Mouse (Mus musculus) natural killer cell, adult 2 months (primary cell): ENCODE measurements around the gene Tmem121.

ENCODE experiments used
- DNase-seq, 2 experiments: peaks; one replicate each; pipeline ENCODE4 v3.0.0; 2022; ENCODE audit warnings: low spot score in 2 of 2

The Tmem121 gene

DNA sequence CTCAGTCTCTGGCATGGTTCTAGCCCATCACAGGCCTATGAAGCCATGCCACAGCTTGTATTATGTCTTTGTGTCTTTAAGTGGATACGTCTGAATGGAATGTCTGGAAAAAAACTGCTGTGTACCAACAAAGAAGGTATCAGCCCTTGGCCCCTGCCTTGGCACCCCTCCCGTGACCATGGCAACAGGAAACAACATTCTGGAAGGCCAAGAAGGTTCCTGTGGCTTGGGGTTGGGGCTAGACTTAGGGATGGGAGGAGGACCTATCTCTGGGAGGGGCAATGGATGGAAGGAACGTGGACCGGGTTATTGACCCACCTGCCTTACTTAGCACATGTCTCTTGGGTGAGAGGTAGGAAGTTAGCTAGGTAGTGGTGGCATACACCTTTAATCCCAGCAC, 36.4 kb upstream of the Tmem121 start:
- DNase-seq: no peak

DNA sequence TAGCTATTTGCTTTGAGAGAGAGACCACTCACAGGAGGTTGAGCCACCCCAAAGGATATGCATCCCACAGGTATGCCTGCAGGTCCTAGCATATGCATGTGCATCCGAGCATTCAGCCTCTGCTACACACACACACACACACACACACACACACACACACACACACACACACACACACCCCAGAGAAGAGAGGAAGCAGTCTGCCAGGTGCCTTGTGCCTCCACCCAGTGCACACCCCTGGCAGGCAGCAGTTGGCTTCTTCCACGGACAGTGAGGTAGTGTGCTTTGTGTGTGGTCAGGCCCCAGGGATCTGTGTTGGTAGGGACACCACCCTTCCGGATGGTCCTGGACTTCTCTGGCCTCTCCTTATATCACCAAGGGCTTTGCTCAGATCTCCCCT, 35.8 kb upstream of the Tmem121 start:
- DNase-seq: peak in 1 of 2 experiments; percentile 44

DNA sequence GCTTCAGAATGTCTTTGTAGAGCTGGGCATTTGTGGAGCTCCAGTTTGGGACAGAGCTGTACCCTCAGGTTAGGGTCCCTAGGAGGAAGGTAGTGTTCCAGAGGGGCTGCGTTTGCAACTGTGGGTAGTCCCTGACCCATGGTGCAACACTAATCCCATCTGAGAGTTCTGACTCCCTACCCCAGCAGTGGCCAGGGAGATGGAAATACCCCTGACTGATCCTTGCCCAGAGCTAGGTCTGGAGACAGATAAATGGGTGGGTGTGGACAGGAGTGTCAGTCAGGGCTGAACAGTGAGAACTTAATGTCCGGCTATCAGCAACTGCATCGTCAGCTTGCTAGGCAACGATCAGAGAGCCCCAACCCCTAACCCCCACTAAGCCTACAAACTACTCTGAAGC, 35.1 kb upstream of the Tmem121 start:
- no peak for DNase-seq

DNA sequence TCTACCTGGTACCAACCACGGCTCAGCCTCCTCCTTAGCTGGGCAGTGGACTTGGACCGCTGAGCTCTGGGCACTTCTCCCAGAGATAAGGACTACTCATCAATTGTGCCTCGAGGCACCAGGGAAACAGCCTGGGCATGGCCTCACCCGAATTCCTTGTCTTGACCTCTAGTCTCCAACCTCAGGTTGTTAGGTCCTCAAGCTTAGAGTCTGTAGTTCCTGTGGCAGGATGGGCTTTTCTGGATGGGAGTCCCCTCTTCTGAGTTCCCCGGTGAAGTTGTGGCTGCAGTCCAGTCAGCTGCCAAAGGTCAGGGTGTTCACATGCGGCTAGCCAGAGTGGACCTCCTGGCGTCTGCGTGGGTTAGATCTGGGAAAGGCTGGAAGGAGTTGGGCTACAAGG, 34.7 kb upstream of the Tmem121 start:
- DNase-seq: no peak

DNA sequence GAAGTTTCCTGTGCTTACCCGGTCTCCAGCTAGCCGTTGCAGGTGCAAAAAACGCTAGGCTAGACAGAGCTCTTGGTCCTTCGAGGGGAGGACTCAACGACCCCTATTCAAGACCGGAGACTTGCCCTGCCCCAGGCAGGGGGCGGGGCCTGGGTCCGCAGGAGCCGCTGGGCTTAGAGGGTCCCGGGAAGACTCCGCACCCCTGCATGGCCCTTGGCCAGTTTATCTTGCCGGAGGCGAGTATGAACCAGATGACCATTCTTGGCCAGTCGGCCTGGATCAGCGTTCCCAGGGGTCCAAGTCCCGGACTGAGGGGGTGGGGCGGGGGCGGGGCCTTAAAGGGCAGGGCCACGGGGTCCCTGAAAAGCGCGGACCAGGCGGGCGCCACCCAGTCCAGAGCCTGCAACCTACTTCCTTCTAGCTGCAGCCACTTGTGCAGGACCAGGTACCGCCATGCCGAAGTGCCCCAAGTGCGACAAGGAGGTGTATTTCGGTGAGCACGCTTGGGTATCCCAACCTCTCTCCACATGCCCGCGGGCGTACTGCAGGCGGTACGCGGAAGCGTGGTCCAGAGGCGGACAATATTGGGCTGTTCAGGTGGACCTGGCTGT, 34.0 kb upstream of the Tmem121 start:
- DNase-seq: peak; percentile 56 to 57

DNA sequence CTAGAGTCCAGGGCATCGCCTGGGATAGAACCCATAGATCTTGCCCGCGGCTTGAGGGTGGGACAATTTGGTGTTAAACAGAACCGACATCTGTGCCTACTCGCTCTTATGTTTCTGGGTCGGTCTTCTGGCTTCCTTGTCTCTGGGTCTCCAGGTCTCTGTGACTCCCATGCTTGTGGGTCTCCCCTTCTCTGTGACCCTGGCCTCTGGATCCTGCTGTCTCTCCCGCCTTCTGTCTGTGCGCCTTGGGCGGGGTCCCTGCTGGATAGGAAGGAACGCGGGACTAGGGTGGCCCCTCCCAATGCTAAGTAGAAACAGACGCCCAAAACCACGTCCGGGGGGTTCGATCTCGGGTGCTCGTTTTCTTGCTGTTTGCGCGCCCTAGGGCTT, 33.5 kb upstream of the Tmem121 start:
- peak; percentile 61 to 66 for DNase-seq

DNA sequence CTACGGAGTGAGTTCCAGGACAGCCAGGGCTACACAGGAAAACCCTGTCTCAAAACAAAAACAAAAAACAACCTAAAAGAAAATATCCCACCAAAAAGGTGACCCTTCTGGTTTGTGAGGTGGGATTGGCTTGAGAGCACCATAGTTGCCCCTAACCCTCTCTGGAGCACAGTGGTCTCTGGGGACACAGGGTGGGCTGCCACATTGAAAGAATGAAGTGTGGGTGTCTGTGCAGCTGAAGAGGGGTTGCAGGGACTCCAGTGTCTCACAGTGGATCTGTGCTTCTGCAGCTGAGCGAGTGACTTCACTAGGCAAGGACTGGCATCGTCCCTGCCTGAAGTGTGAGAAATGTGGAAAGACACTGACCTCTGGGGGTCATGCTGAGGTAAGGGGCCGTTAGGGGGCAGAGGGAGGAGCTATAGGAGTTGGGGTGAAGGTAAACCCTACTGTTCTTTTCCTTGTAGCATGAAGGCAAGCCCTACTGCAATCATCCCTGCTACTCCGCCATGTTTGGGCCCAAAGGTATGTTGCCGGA, 32.7 kb upstream of the Tmem121 start:
- DNase-seq: no peak

DNA sequence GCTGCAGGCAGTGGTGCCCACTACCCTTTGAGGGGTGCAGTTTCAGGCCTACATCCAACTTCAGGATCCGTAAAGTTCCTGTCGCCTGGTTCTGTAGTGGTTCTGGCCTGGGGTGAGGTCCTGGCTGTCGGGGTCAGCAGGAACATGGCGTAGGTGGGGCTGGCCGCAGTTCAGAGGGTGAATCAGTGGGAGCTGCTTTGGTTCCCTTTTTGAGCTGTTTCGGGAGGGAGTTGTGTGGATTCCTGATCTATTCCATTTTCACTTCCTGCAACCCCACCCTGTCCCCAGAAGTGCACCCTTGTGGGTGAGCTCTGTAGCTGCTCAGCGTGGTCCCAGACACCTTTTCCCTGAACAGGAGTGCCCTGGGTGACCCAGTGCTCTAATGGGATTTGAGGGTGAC, 31.8 kb upstream of the Tmem121 start:
- no peak for DNase-seq

DNA sequence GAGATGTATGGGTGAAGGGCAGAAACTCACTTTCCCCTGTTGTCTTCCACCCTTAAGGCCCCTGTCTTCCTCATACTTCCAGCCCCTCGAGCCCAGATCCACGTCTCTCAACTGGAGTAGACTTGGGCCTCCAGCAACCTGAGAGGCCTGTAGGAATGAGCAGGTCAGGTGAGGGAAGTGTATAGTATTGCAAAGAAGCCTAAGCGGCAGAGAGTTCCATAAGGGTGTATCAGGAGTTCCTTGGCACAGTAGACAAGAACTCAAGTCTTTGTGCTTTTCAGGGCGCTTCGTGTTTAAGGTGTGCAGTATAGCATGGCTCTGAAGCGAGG, 31.0 kb upstream of the Tmem121 start:
- no peak for DNase-seq

DNA sequence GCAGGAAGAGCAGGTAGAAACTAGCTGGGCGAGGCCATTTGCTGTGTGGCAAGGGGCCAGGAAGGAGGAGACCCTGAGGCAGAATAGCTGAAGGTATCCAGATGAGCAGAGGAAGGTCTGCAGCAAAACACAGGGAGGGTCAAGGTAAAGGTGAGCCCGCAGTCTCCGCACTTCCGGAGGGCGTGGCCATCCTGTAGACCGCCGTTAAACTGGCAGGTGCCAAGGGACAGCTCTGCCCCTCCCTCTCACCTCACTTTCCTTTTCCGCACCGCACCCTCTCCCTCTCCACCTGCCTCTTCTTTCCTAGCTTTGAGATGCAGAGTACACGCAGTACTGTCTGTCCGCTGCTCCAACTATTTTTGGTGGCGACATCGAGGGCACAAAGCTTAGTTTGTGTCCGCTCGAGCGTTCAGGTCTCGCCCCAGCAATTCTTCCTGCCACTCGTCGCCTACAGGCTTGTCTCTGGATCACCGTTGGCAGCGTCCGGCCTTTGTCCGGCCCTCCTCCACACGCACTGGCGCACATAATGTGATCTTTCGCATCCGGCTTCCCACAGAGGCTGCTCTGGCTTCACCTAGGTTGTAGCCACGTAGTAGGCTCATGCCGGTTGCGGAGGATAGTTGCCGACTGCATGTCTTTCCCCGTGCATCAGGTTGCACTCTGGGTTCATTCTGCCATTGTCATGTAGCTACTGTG, 30.5 kb upstream of the Tmem121 start:
- peak; percentile 59 to 63 for DNase-seq

DNA sequence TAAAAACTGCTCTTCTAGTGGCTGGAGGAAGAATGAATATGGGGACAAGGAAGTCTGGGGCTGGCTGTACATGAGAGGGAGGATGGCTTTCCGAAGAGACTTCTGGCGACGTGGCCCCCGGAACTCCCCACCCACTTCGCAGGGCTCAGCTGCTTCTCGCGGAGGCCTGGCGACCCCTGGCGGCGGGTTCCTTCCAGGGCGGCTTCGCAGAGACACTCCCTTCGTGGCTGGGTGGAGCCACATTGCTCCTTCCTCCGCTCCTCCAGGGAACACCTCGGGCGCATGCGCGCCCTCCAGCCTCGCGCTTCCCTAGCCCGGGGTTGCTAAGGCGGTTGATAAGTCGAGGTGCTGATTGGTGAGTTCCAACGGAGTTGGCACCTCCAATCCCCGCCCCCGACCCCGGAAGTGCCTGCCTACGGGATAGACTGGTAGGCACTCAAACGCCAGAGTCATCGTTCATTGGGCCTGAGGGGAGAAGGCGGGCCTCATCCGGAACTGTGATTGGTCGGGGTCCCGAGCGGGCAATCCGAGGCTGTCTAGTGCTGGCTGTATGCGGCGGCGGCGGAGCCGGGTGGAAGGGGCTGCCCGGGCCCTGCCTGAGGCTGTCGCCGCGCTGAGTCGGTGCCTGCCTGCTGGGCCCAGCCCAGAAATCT, 29.7 kb upstream of the Tmem121 start, which contains the start of gene Tedc1:
TSS of gene Tedc1 (plus strand) at position 535 of the 653 bp plus-strand sequence.
- DNase-seq: peak; percentile 99

DNA sequence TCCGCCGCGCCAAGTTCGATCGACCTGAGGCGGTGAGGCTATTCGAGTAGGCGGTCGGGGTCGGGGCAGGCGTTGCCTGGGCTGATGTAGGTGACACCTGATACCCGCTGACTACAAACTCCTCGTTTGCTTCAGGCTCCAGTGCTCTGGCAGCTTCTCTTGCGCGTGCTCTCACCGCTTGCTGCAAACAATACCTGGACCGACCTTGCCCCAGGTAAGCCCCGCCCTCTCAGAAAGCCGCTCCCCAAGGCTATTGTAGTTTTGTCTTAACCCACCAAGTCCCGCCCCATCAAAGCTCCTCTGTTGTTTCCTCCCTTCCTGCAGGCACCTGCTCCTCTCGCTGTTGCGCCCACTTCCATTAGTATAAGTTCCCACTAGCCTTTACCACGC, 29.2 kb upstream of the Tmem121 start:
- DNase-seq: no peak

DNA sequence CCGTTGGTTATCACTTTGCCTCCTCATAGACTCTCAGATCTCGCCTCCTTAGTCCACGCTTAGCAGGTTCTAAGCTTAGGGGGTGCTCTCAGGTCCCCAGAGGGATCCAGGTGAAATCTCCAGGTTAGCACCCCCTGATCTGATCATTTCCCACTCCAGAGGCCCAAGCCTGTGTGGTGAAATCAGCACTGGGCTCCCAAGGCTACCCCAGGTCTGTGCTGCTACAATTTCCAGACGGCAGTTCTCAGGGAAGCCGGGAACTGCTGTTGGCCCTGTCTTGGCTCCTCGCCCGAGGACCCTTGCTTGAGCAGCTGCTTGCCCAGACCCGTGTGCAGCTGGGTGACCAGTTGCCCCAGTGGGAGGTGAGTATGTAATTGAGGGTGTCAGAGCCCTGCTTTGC, 28.7 kb upstream of the Tmem121 start:
- no peak for DNase-seq

DNA sequence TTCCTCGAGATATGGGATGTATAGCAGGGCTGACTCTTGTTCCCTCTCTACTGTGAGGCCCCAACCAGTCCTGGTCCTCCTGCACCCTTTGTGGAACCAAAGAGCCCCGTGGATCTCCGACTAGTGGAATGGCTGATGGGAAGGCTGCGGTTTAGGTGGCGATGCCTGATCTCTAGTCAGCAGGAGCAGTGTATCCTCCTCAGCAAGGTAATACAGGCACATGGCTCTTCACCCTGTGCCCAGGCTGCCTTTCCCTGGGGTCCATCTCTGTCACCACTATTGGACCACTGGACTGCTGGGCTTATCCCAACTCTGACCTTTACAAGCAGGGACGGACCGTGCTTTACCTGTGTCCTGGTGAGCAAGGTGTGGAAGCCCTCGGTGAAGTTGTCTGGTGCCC, 28.2 kb upstream of the Tmem121 start:
- DNase-seq: no peak

DNA sequence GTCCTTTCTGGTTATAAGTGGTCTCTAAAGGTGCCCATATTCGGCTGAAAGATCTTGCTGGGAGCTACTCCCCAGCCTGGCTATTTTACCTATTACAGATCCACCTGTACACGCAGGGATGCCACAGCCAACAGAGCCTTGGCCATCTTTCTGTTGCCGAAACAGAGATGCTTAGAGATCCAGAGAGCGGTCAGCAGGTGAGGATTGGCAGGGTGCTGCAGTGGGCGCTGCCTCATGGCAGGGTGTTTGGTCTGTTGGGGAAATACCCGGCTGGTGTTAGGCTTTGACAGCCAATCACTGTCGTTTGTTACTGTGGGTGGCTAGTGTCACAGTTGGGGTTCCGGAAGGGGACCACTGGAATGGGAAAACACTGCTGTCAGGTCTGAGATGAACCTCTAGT, 27.8 kb upstream of the Tmem121 start:
- DNase-seq: no peak

DNA sequence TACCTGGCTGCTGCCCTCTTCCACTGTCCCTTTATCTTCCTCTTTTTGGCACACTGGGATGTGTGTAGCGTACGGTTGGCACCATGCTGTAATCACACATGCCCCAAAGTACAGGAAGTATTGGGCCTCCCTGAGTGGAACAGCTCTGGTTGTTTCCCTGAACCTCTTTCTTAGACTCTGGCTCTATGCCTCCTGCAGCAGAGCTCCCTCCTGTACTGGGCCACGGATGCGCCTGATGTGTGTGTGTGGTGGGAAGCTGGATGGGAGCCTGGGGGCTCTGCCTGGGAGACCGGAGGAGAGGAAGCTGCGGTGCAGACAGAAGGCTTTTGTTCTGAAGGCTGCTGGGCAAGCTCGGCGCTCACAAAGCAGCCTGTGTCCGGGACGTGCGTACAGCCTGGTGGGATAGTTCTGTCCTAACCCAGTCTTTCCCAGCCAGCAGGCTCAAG, 22.1 kb upstream of the Tmem121 start:
- no peak for DNase-seq

DNA sequence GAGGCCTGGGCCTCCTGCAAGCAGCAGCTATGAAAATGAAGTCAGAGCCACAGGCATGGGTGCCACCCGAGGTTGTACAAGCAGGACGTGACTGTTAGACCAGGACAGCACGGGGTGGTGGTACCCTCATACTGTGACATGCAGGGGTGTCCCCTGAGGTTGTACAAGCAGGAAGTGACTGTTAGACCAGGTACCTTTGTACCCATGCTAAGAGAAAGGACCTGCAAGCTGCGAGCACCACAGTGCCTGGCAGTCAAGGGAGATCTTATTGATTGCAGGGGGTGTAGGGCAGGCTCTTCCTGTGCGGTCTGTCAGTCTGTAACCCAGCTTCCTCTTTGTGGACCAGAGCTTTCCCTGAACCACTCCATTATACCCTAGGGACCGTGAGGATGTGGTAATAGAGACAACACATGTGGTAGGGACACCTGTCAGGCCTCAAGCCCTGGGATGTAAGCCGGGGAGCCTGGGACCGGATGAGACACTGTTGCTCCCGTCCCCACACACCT, 17.6 kb upstream of the Tmem121 start:
- DNase-seq: peak; percentile 71 to 79

DNA sequence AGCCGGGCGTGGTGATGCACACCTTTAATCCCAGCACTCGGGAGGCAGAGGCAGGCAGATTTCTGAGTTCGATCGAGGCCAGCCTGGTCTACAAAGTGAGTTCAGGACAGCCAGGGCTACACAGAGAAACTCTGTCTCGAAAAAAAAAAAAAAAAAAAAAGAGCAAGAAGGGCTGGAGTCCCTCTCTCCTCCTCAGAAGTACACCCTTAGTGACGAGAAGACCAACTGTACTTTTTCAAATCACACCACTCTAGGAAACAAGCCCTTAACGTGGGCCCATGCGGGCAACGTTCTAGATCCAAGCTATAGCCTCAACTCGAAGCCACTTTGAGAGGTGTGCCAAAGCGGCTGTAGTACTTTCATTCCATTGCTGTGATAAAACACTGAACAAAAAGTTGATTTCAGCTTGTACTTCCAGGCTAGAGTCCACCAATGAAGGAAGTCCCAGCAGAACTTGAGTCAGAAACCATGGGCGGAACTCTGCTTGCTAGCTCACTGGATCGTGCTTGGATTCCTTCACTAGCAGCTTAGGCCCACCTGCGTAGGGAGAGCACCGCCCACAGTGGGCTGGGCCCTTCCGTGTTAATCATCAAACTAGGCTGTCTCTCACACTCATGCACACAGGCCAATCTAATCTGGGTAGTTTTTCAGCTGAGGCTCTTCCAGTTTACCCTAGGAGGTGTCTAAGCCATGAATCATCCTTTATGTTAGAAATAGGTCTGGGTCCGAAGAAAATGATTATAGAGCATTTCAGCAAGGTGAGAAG, 8.6 kb upstream of the Tmem121 start:
- no peak for DNase-seq

DNA sequence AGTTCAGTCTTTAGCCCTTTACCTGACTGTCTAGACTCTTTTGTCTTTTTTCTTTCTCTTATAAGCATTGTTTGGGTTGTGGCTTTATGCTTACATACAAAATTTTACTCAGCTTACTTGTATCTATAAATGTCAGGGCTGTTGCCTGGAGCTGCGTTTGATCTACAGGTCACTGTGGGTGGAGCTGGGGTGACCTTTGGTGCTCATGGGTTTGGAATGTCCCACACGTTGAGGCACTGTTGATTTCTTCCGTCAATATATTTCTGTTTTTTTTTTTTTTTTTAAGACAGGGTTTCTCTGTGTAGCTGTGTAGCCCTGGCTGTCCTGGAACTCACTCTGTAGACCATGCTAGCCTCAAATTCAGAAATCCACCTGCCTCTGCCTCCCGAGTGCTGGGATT, 4.7 kb upstream of the Tmem121 start:
- no peak for DNase-seq

DNA sequence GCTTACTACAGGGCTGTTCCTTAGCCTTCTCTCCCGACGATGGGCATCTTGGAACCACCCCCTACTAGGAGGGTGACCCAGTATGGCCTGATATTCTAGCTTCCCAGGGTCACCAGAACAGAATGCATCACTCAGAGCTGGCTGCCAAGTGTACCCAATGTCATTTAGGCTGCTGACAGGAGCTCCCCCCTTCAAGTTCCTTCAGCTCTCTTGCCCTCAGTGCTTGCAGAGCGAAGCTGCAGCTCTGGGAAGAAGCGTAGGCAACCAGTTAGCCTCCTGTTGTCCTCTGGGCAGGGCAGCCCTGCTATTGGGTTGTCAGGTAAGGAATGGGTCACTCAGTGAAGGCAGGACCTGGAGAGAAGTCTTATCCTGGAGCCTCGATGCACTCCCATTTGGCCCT, 785 bp upstream of the Tmem121 start:
- DNase-seq: no peak

DNA sequence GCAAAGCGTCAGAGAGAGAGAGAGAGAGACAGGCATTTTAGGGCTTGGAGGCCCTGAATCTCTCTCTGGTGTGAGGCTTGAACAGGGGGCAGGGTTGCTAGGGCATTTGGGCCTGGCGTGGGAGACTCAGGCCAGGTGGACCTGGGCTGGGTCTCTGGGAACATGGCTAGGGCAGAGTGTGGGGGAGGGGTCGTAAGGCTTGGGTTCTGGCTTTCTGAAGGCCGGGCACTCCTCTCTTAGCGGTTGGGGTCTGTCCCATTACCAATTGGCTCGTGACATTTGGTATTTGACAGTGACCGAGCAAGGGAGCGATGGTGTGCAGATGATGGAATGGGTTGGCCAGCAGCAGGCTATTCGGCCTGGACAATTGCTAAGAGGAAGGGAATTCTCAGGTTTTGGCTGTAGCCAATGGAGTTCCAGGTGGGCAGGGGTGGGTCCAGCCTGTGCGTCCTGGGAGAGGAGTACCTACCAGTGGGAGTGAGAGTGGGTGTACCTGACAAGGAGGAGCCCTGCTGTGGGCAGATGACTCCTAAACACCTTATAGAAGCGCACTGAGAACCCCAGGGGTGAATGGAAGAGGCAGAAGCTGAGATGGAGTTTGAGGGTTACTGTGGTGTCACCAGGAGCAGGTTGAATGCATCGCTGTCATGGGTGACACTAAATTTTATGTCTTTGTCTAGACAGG, 738 bp downstream of the Tmem121 start:
- no peak for DNase-seq

DNA sequence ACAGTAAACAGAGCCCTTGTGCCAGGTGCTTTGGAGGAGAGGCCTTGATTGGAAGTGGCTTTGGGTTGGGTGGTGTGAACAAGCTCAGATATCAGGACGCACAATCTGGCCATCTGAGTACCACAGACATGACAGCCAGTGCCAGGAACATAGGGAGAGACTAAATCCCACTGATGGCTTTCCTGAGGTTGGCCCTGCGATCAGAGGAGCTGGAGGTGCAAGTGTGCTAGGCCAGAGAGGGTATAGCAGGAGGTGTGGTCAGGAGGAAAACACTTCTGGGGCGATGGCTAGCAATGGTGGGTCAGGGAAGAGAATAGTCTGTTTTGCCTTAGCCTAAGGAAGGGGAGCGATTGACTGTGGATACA, 1.3 kb downstream of the Tmem121 start:
- no peak for DNase-seq
